Mouse (Mus musculus) kidney, adult 2 months (tissue): ENCODE measurements around the gene Avpi1. TPM values are rescaled to one million over a fixed set of nuclear protein-coding genes. Genes with fewer than 3 reads are reported as not detected.

ENCODE experiments used
- DNase-seq: peaks from one replicate; pipeline ENCODE4 v3.0.0; 2021
- H3K27ac ChIP-seq: fragments of 200-500 bp; 2 replicates; pipeline ENCODE4 v1.5.1; 2012; ENCODE audit warnings: low read depth, low read length, control low read depth, inconsistent platforms; ENCODE audit not compliant: insufficient read depth
- H3K27me3 ChIP-seq: fragments of 200-500 bp; replicated peaks from 2 replicates; pipeline ENCODE4 v1.6.1; 2012; ENCODE audit warnings: mild to moderate bottlenecking, moderate library complexity, low read length, inconsistent platforms; ENCODE audit not compliant: control insufficient read depth, insufficient read depth
- H3K36me3 ChIP-seq: fragments of 200-500 bp; 2 replicates; pipeline ENCODE4 v1.6.1; 2012; ENCODE audit warnings: mild to moderate bottlenecking, moderate library complexity, low read length, inconsistent platforms; ENCODE audit not compliant: control insufficient read depth, insufficient read depth
- H3K4me1 ChIP-seq: fragments of 200-500 bp; 2 replicates; pipeline ENCODE4 v1.6.1; 2011; ENCODE audit warnings: low read length; ENCODE audit not compliant: control insufficient read depth, insufficient read depth
- H3K4me3 ChIP-seq: fragments of 200-500 bp; 2 replicates; pipeline ENCODE4 v1.5.1; 2011; ENCODE audit warnings: mild to moderate bottlenecking, low read depth, low read length, control low read depth; ENCODE audit not compliant: insufficient read depth
- CTCF ChIP-seq: fragments of 200-500 bp; conservative IDR thresholded peaks from 2 replicates; pipeline ENCODE4 v1.5.1; 2011; ENCODE audit warnings: low read depth, mild to moderate bottlenecking, control low read depth, low read length, moderate library complexity, mixed read lengths; ENCODE audit not compliant: insufficient read depth, insufficient read length
- POLR2A ChIP-seq: fragments of 200-500 bp; IDR thresholded peaks from one replicate; pipeline ENCODE4 v1.6.1; 2011; ENCODE audit warnings: low read depth, low read length, control low read depth
- WGBS: fragments of 180-500 bp; shearing (Covaris S2); methylation state at CpG from one replicate; pipeline ENCODE4 v1.1.7; 2018; 5-methylcytosine and 5-hydroxymethylcytosine counted together
- polyA plus RNA-seq: library from polyadenylated mRNA; depleted of rRNA; stranded (reverse); fragments of >200 nt; gene quantifications from 2 replicates; pipeline ENCODE4 v1.2.3, GENCODE M21; 2012; rRNA removed

Gene Avpi1
- polyA plus RNA-seq, 1 experiment: 19.5 TPM

GRCm38 (mm10) chr19:42075051-42075450 is 53.8 kb downstream of the Avpi1 start:
- TF ChIP-seq POLR2A (no peak), CTCF (no peak)
- H3K27ac ChIP-seq: no peak overlapping the region
- no peaks in the 10 kb centered on the region for H3K27me3 ChIP-seq
- 0 out of 2 replicates have a peak, but pooled peaks cover 2% of the 10 kb centered on the region for H3K36me3 ChIP-seq
- H3K4me1 ChIP-seq: peaks cover 20% of the 10 kb centered on the region
- no peak overlapping the region for H3K4me3 ChIP-seq
- DNase-seq: peak; percentile 72
- WGBS: 63% methylated on average over 2 of the region's 2 CpGs

Other genes with a start within 250 kb of the Avpi1 start
- 3.6 and 4.0 TPM in 2 replicates for gene Rrp12, start 232.9 kb downstream of the Avpi1 start, polyA plus RNA-seq
- gene Pgam1, start 217.1 kb downstream of the Avpi1 start, polyA plus RNA-seq: 493 and 500 TPM in 2 replicates
- gene Exosc1, start 195.6 kb downstream of the Avpi1 start, polyA plus RNA-seq: 11.8 and 15.2 TPM in 2 replicates
- gene Zdhhc16, start 195.6 kb downstream of the Avpi1 start, polyA plus RNA-seq: 74.2 and 78.7 TPM in 2 replicates
- 54.9 and 56.1 TPM in 2 replicates for gene Mms19, start 147.9 kb downstream of the Avpi1 start, polyA plus RNA-seq
- gene Ubtd1, start 147.3 kb downstream of the Avpi1 start, polyA plus RNA-seq: 23.0 and 28.2 TPM in 2 replicates
- 0.14 and 2.2 TPM in 2 replicates for gene Ankrd2, start 93.1 kb downstream of the Avpi1 start, polyA plus RNA-seq
- 167 and 177 TPM in 2 replicates for gene Hoga1, start 83.4 kb downstream of the Avpi1 start, polyA plus RNA-seq
- gene 4933411K16Rik, start 76.8 kb downstream of the Avpi1 start, polyA plus RNA-seq: 3.6 and 5.1 TPM in 2 replicates
- gene Morn4, start 42.7 kb downstream of the Avpi1 start, polyA plus RNA-seq: 25.9 and 26.3 TPM in 2 replicates
- gene Pi4k2a, start 38.6 kb downstream of the Avpi1 start, polyA plus RNA-seq: 41.7 and 45.4 TPM in 2 replicates
- 44.6 and 53.2 TPM in 2 replicates for gene Marveld1, start 18.3 kb upstream of the Avpi1 start, polyA plus RNA-seq
- 30.7 and 32.6 TPM in 2 replicates for gene Zfyve27, start 34.9 kb upstream of the Avpi1 start, polyA plus RNA-seq
- gene Sfrp5, start 73.2 kb upstream of the Avpi1 start, polyA plus RNA-seq: 3.6 and 4.8 TPM in 2 replicates
- 0.14 and 0.20 TPM in 2 replicates for gene Golga7b, start 118.5 kb upstream of the Avpi1 start, polyA plus RNA-seq